Mouse (Mus musculus) liver, embryonic 14.5 days (tissue): ENCODE measurements around the gene Nup210.

Experiments used
- CTCF ChIP-seq: IDR thresholded peaks from 2 replicates; pipeline ENCODE4 v1.5.1; 2016; ENCODE audit warnings: antibody characterized with exemption, low read depth, control low read depth
- EP300 ChIP-seq: IDR thresholded peaks from 2 replicates; pipeline ENCODE4 v1.6.1; 2016; ENCODE audit warnings: antibody characterized with exemption, low read depth

DNA sequence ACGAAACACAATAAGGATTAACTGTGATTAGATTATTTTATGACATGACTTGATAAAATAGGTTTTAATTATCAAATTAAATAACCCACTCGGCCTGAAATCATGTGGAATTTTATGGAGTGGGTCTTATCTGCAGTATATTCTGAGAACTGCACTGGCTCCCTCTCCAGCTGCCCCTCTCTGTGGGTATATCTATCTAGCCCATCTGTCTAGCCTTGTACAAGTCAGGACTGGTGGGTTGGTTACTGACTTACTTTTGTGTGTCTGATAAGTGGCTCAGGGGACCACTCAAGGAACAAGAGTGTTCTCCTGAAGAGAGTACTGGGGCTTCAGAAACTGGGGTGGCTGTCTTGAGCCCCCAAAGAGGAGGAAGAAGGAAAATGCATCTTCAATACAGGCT, 109.4 kb downstream of the Nup210 start:
- TF ChIP-seq CTCF (no peak), EP300 (peak; percentile 68)
